Comparison of ENCODE assay signal across 8 mouse cellular contexts in genomic region chr7:30728214-30728613, GRCm38 (mm10). TPM values are rescaled to one million over a fixed set of nuclear protein-coding genes. Genes with fewer than 3 reads are reported as not detected.
DNase-seq lines count a peak whose midpoint lies in the region; ATAC-seq lines count a peak whose summit lies in the region.

No protein-coding gene starts in this region.

- H3K9me3 ChIP-seq in heart, embryonic 13.5 days, result no peaks in the 10 kb centered on the region
- H3K9me3 ChIP-seq in hindbrain, embryonic 11.5 days (ENCODE audit: control insufficient read depth, low read length), result no peaks in the 10 kb centered on the region
- no peaks in the 10 kb centered on the region for H3K9me3 ChIP-seq in midbrain, embryonic 11.5 days (ENCODE audit: control insufficient read depth, low read length)

- intact Hi-C loops in heart, postnatal 10 days (cut with DNase I), result loop anchor here (5.0 kb wide), 1 partner anchor 61 kb away; no protein-coding TSS in a partner anchor

- 74% methylated on average over 6 of the region's 6 CpGs for WGBS in heart, embryonic 13.5 days
- 91% methylated on average over 6 of the region's 6 CpGs for WGBS in hindbrain, embryonic 11.5 days
- 92% methylated on average over 6 of the region's 6 CpGs for WGBS in midbrain, embryonic 11.5 days

- H3K4me1 ChIP-seq in heart, embryonic 13.5 days, result peaks cover 18% of the 10 kb centered on the region
- H3K4me1 ChIP-seq in hindbrain, embryonic 11.5 days (replicated peaks; ENCODE audit: control insufficient read depth, insufficient read depth, low read length), result peaks cover 6% of the 10 kb centered on the region
- peaks cover 16% of the 10 kb centered on the region for H3K4me1 ChIP-seq in midbrain, embryonic 11.5 days (ENCODE audit: control insufficient read depth, insufficient read depth, low read length)

- H3K4me2 ChIP-seq in heart, embryonic 13.5 days, result peak overlapping the region; percentile 92
- peak overlapping the region; percentile 63; the same call in 1 of the 2 replicates for H3K4me2 ChIP-seq in hindbrain, embryonic 11.5 days (replicated peaks; ENCODE audit: low read depth, low read length)
- peak overlapping the region; percentile 87 for H3K4me2 ChIP-seq in midbrain, embryonic 11.5 days

- H3K27me3 ChIP-seq in heart, embryonic 13.5 days (replicated peaks), result no peaks in the 10 kb centered on the region
- H3K27me3 ChIP-seq in hindbrain, embryonic 11.5 days (ENCODE audit: control insufficient read depth, insufficient read depth, low read length), result no peaks in the 10 kb centered on the region
- no peaks in the 10 kb centered on the region for H3K27me3 ChIP-seq in midbrain, embryonic 11.5 days (ENCODE audit: control insufficient read depth, insufficient read depth, low read length)

- 0 out of 2 replicates have a peak overlapping the region, but pooled peaks have one; percentile 92 for H3K27ac ChIP-seq in heart, embryonic 13.5 days (replicated peaks)
- no peak overlapping the region for H3K27ac ChIP-seq in hindbrain, embryonic 11.5 days (ENCODE audit: low read depth, low read length)
- no peak overlapping the region for H3K27ac ChIP-seq in midbrain, embryonic 11.5 days (ENCODE audit: low read depth, low read length)

- H3K4me3 ChIP-seq in heart, embryonic 13.5 days, result peak overlapping the region; percentile 87
- peak overlapping the region; percentile 79 for H3K4me3 ChIP-seq in hindbrain, embryonic 11.5 days (ENCODE audit: low read depth, low read length)
- H3K4me3 ChIP-seq in midbrain, embryonic 11.5 days (ENCODE audit: low read depth, low read length), result peak overlapping the region; percentile 78; the same call in 1 of the 2 replicates

- peaks cover 37% of the 10 kb centered on the region for H3K36me3 ChIP-seq in heart, embryonic 13.5 days
- no peaks in the 10 kb centered on the region for H3K36me3 ChIP-seq in hindbrain, embryonic 11.5 days (ENCODE audit: control insufficient read depth, insufficient read depth, low read length)
- no peaks in the 10 kb centered on the region for H3K36me3 ChIP-seq in midbrain, embryonic 11.5 days (ENCODE audit: control insufficient read depth, insufficient read depth, low read length)

- ATAC-seq in heart, embryonic 13.5 days (ENCODE audit: extremely low read depth, insufficient number of reproducible peaks, low FRiP score, low TSS enrichment), result no peak
- ATAC-seq in hindbrain, embryonic 11.5 days (ENCODE audit: low FRiP score), result no peak
- ATAC-seq in midbrain, embryonic 11.5 days (ENCODE audit: low FRiP score), result no peak
- no peak for ATAC-seq in erythroid progenitor cell, adult 5-6 weeks (replicated peaks; ENCODE audit: low FRiP score, poor library complexity, severe bottlenecking)

- no peak for DNase-seq in heart, postnatal 10 days
- peak; percentile 2 for DNase-seq in Muller cell, postnatal 12 days (ENCODE audit: inconsistent ontology term)
- DNase-seq in hindbrain, embryonic 11.5 days (ENCODE audit: low spot score), result no peak
- no peak for DNase-seq in midbrain, embryonic 11.5 days (ENCODE audit: low spot score, missing footprints)
- DNase-seq in adrenal gland, adult 18-20 months (ENCODE audit: low spot score in 2 of 2), result no peak
- no peak for DNase-seq in T-cell, adult 2 months (ENCODE audit: low spot score)

- peak overlapping the region; percentile 95 for H3K9ac ChIP-seq in heart, embryonic 13.5 days
- no peak overlapping the region for H3K9ac ChIP-seq in hindbrain, embryonic 11.5 days (ENCODE audit: low read depth, low read length)
- peak overlapping the region; percentile 90; the same call in 1 of the 2 replicates for H3K9ac ChIP-seq in midbrain, embryonic 11.5 days (ENCODE audit: low read length)

RNA-seq across cellular contexts. Expression of gene Tmem147, which starts 1.1 kb away (rescaled TPM):
- 165 and 182 TPM in 2 replicates for polyA plus RNA-seq in heart, embryonic 13.5 days (2015; fragmentation: Nextera tagmentation; extraction: Ambion mirVana)
- 100 to 1,000 TPM; 229 to 244 TPM for total RNA-seq in heart, postnatal 10 days (2021)
- 143 and 160 TPM in 2 replicates for polyA plus RNA-seq in hindbrain, embryonic 11.5 days (2014; fragmentation: Nextera tagmentation; extraction: Ambion mirVana)
- polyA plus RNA-seq in midbrain, embryonic 11.5 days (2014; fragmentation: Nextera tagmentation; extraction: Ambion mirVana), result 140 and 153 TPM in 2 replicates
- 100 to 1,000 TPM; 197 to 214 TPM for total RNA-seq in adrenal gland, adult 18-20 months (2021)
- total RNA-seq in erythroid progenitor cell, adult 5-6 weeks (2015; ENCODE audit: low replicate concordance), result 5.4 and 21.0 TPM in 2 replicates
- 5.1 and 11.2 TPM in 2 replicates for total RNA-seq in erythroid progenitor cell, adult 5-6 weeks (2017; ENCODE audit: low replicate concordance)

RNA-seq across cellular contexts. Expression of gene Gapdhs, which starts 15.3 kb away (rescaled TPM):
- 0.20 and 0.64 TPM in 2 replicates for polyA plus RNA-seq in heart, embryonic 13.5 days (2015; fragmentation: Nextera tagmentation; extraction: Ambion mirVana)
- total RNA-seq in heart, postnatal 10 days (2021), result not detected
- 0.60 and 0.75 TPM in 2 replicates for polyA plus RNA-seq in hindbrain, embryonic 11.5 days (2014; fragmentation: Nextera tagmentation; extraction: Ambion mirVana)
- polyA plus RNA-seq in midbrain, embryonic 11.5 days (2014; fragmentation: Nextera tagmentation; extraction: Ambion mirVana), result 0.19 and 0.48 TPM in 2 replicates
- total RNA-seq in adrenal gland, adult 18-20 months (2021), result under 1 TPM in 1 of 2 experiments, not detected in 1; 0.20 TPM
- not detected in 2 replicates for total RNA-seq in erythroid progenitor cell, adult 5-6 weeks (2015; ENCODE audit: low replicate concordance)
- total RNA-seq in erythroid progenitor cell, adult 5-6 weeks (2017; ENCODE audit: low replicate concordance), result not detected in 2 replicates

RNA-seq across cellular contexts. Expression of gene Atp4a, which starts 16.2 kb away (rescaled TPM):
- polyA plus RNA-seq in heart, embryonic 13.5 days (2015; fragmentation: Nextera tagmentation; extraction: Ambion mirVana), result 0.46 and 1.0 TPM in 2 replicates
- total RNA-seq in heart, postnatal 10 days (2021), result under 1 TPM in 1 of 2 experiments, not detected in 1; 0.12 TPM
- polyA plus RNA-seq in hindbrain, embryonic 11.5 days (2014; fragmentation: Nextera tagmentation; extraction: Ambion mirVana), result 0.65 and 1.4 TPM in 2 replicates
- 0.70 and 1.1 TPM in 2 replicates for polyA plus RNA-seq in midbrain, embryonic 11.5 days (2014; fragmentation: Nextera tagmentation; extraction: Ambion mirVana)
- total RNA-seq in adrenal gland, adult 18-20 months (2021), result 1 to 10 TPM; 1.3 to 2.6 TPM
- 4.0 TPM in 1 of 2 replicates, not detected in the other for total RNA-seq in erythroid progenitor cell, adult 5-6 weeks (2015; ENCODE audit: low replicate concordance)
- total RNA-seq in erythroid progenitor cell, adult 5-6 weeks (2017; ENCODE audit: low replicate concordance), result not detected in 2 replicates

RNA-seq across cellular contexts. Expression of gene Sbsn, which starts 23.1 kb away (rescaled TPM):
- 0.47 and 0.68 TPM in 2 replicates for polyA plus RNA-seq in heart, embryonic 13.5 days (2015; fragmentation: Nextera tagmentation; extraction: Ambion mirVana)
- total RNA-seq in heart, postnatal 10 days (2021), result 1 to 10 TPM; 4.5 to 4.8 TPM
- polyA plus RNA-seq in hindbrain, embryonic 11.5 days (2014; fragmentation: Nextera tagmentation; extraction: Ambion mirVana), result 0.39 and 0.42 TPM in 2 replicates
- polyA plus RNA-seq in midbrain, embryonic 11.5 days (2014; fragmentation: Nextera tagmentation; extraction: Ambion mirVana), result 0.54 and 1.1 TPM in 2 replicates
- 100 to 1,000 TPM; 145 to 483 TPM for total RNA-seq in adrenal gland, adult 18-20 months (2021)
- total RNA-seq in erythroid progenitor cell, adult 5-6 weeks (2015; ENCODE audit: low replicate concordance), result not detected in 2 replicates
- total RNA-seq in erythroid progenitor cell, adult 5-6 weeks (2017; ENCODE audit: low replicate concordance), result not detected in 2 replicates

RNA-seq across cellular contexts. Expression of gene 2200002J24Rik, which starts 29.5 kb away (rescaled TPM):
- polyA plus RNA-seq in heart, embryonic 13.5 days (2015; fragmentation: Nextera tagmentation; extraction: Ambion mirVana), result 1.9 TPM in 2 replicates
- total RNA-seq in heart, postnatal 10 days (2021), result not detected
- not detected in 2 replicates for polyA plus RNA-seq in hindbrain, embryonic 11.5 days (2014; fragmentation: Nextera tagmentation; extraction: Ambion mirVana)
- not detected in 2 replicates for polyA plus RNA-seq in midbrain, embryonic 11.5 days (2014; fragmentation: Nextera tagmentation; extraction: Ambion mirVana)
- total RNA-seq in adrenal gland, adult 18-20 months (2021), result 1 to 10 TPM; 2.7 to 6.4 TPM
- total RNA-seq in erythroid progenitor cell, adult 5-6 weeks (2015; ENCODE audit: low replicate concordance), result not detected in 2 replicates
- not detected in 2 replicates for total RNA-seq in erythroid progenitor cell, adult 5-6 weeks (2017; ENCODE audit: low replicate concordance)

Comparison
In these comparisons a context has a peak if more than half of its experiments do, and no peak if none do; other contexts are left out.
1. RNA of gene Tmem147, which starts 1.1 kb away (total RNA-seq): 229 to 244 TPM in heart, postnatal 10 days and 197 to 214 TPM in adrenal gland, adult 18-20 months; 5.1 to 21.0 TPM in erythroid progenitor cell, adult 5-6 weeks; every median in the first group is over 4 times any median in the second.
2. Peak in every context shown above with its lines, with median percentiles within 50 percentile points of each other: H3K4me2 ChIP-seq and H3K4me3 ChIP-seq.